Mouse (Mus musculus) liver, postnatal 0 days (tissue): Measurements from ENCODE around the gene Vipr1.

Source experiments
- CTCF ChIP-seq: sonication (generic); IDR thresholded peaks from 2 replicates; pipeline ENCODE4 v1.5.1; 2016; ENCODE audit warnings: antibody characterized with exemption, low read depth
- EP300 ChIP-seq: IDR thresholded peaks from 2 replicates; pipeline ENCODE4 v1.6.1; 2016; ENCODE audit warnings: antibody characterized with exemption, low read depth, mild to moderate bottlenecking

DNA sequence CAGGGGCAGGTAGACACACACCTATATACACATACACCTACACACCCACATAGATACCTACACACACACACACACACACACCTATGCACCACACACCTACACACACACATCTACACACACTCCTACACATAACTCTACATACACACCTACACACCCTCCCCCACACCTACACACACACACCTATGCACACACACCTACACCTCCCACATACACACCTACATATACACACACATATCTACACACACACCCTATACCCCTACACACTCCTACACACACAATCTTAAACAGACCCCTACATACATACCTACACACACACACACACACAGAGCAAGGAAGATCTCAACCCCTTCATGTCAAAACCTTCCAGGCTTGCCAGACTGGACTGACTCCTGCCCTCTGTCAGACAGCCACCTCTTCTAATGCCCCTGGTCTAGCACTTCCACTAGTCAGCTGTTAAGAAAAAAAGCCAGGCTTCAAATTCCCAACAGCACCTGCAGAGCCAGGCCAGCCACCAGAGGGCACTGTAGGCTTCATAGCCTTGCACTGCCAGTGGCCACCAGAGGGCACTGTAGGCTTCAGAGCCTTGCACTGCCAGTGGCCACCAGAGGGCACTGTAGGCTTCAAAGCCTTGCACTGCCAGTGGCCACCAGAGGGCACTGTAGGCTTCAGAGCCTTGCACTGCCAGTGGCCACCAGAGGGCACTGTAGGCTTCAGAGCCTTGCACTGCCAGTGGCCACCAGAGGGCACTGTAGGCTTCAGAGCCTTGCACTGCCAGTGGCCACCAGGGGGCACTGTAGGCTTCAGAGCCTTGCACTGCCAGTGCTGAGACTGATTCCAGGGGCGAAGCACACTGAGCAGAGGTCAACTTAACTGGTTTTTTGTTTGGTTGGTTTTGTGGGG is 54.9 kb downstream of the Vipr1 start:
- peak; percentile 99 for TF ChIP-seq CTCF
- TF ChIP-seq EP300, result no peak
